Mouse (Mus musculus) spleen, adult 2 months (tissue): ENCODE data around the gene Dlgap4.

ENCODE experiments used
- CTCF ChIP-seq: fragments of 200-500 bp; IDR thresholded peaks from 2 replicates; pipeline ENCODE4 v1.5.1; 2011; ENCODE audit warnings: mild to moderate bottlenecking, inconsistent platforms; ENCODE audit not compliant: insufficient read depth, insufficient read length, insufficient replicate concordance; ENCODE audit errors: extremely low read depth
- POLR2A ChIP-seq: fragments of 200-500 bp; IDR thresholded peaks from 2 replicates; pipeline ENCODE4 v1.6.1; 2011; ENCODE audit warnings: low read depth, low read length, inconsistent platforms

DNA sequence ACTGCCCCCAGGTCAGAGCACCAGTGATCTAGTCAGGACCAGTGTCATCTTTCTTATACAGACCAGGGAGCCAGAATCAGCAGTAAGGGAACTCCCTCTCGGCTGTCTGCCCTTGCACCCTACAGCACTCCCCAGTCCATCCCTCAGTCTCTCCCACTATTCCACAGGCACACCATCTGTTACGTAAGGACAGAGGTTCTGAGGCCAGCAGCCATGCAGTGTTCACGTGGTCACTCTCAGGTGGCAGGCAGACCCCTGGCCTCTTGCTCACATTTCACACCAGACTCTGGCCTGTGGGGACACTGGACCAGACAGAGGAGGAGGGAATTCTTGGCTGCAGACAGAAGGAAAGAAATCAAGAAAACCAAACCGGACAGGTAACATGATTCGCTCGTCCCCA lies 42.0 kb upstream of the Dlgap4 start:
- TF ChIP-seq CTCF (no peak), POLR2A (no peak)
